Mouse (Mus musculus): ENCODE data around the gene Pcdh20.

Pcdh20 gene

GRCm38 (mm10) chr14:88470495-88471434 is at the start of gene Pcdh20:
Pcdh20 (minus strand) TSS chr14:88471396.
- in situ Hi-C loops (cut with MboI, MseI), result loop anchor here (25.0 kb wide), 1 partner anchor 1008 kb away; no protein-coding TSS in a partner anchor

GRCm38 (mm10) chr14:88479909-88480308 is 8.7 kb upstream of the Pcdh20 start:
- in situ Hi-C loops (cut with MboI, MseI), result no loop called here

GRCm38 (mm10) chr14:88469956-88470355 is 1.2 kb downstream of the Pcdh20 start:
- in situ Hi-C loops (cut with MboI, MseI), result loop anchor here (25.0 kb wide), 1 partner anchor 1008 kb away; no protein-coding TSS in a partner anchor

DNA sequence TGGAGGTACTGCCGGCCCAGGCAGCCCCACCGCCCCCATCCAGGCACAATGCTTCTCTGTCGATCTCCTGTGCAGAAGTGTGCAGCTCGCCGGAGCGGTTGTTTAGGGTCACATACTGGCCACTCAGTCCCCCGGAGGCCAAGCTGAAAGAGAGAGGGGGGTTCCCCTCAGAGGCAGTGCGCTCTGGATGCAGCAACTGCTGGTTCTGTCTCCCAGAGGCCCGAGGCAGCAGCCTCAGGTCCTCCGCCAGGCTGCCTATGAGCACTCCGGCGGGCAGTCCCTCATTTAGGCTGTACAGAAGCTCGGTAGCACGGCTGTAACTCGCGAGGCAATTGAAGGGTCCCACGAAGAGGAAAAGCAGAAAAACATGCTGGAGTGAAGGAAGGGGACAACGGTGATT is 1.8 kb downstream of the Pcdh20 start:
- in situ Hi-C loops (cut with MboI, MseI), result loop anchor here (25.0 kb wide), 1 partner anchor 1007 kb away; no protein-coding TSS in a partner anchor

GRCm38 (mm10) chr14:88466416-88466815 is 4.8 kb downstream of the Pcdh20 start:
- in situ Hi-C loops (cut with MboI, MseI), result loop anchor here (25.0 kb wide), 1 partner anchor 1004 kb away; no protein-coding TSS in a partner anchor

DNA sequence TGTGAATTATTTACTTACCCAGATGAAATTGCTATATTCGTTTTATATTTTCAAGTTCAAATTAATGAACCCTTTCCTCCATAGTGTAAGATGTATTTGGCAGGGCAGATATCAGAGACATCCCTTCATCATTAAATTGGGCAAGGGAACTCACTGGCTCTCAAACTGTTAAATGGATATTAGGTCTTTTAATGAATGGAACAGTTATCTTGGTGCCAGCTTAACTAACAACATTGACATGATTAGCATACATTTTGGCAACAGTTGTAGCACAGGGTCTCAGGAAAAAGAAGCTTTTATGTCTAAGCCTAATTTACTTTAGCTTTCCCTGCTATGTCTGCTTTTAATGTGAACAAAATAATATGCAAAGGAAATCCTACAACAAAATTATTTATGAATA is 6.8 kb downstream of the Pcdh20 start:
- in situ Hi-C loops (cut with MboI, MseI), result loop anchor here (25.0 kb wide), 1 partner anchor 1002 kb away; no protein-coding TSS in a partner anchor

- in situ Hi-C loops (cut with MboI, MseI), result loop anchor here (25.0 kb wide), 1 partner anchor 1001 kb away; no protein-coding TSS in a partner anchor
These were observed 7.8 kb downstream of the Pcdh20 start for GRCm38 (mm10) chr14:88463357-88463756.

DNA sequence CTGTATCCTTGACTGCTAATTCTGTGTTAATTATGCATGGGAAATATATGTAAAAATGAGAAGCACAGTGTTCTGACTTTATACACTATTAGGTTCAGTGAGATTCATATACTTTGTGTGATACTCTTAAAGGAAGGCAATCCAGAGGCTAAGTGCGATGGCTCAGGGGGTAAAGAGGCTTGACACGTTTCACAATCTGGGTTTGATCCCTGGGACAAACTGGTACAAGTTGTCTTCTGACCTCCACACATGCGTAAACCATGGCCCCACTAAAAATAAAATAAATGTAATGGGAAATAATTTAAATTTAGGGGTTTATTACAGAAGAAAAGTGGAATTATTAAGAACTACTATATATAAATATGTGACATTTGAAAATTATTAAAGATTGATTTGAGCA is 8.3 kb downstream of the Pcdh20 start:
- in situ Hi-C loops (cut with MboI, MseI), result loop anchor here (25.0 kb wide), 1 partner anchor 1001 kb away; no protein-coding TSS in a partner anchor

- in situ Hi-C loops (cut with MboI, MseI), result loop anchor here (25.0 kb wide), 1 partner anchor 998 kb away; no protein-coding TSS in a partner anchor
These were observed 10.5 kb downstream of the Pcdh20 start for GRCm38 (mm10) chr14:88460705-88461104.

GRCm38 (mm10) chr14:88443304-88443703 is 27.9 kb downstream of the Pcdh20 start:
- in situ Hi-C loops (cut with MboI, MseI), result no loop called here

- in situ Hi-C loops (cut with MboI, MseI), result loop anchor here (10.0 kb wide), 1 partner anchor 155 kb away; no protein-coding TSS in a partner anchor
These were observed 41.8 kb downstream of the Pcdh20 start for GRCm38 (mm10) chr14:88429393-88429792.

- in situ Hi-C loops (cut with MboI, MseI), result loop anchor here (10.0 kb wide), 1 partner anchor 157 kb away; no protein-coding TSS in a partner anchor
These were observed 43.8 kb downstream of the Pcdh20 start for GRCm38 (mm10) chr14:88427370-88427769.

Measured in T-helper 1 cell (primary cell).